Mouse (Mus musculus) olfactory bulb, adult 2 months (tissue): Measurements from ENCODE around the gene Kcnmb1.
A peak's percentile ranks its signal among the peaks of the same experiment; 100 is the strongest.

Source experiments
- CTCF ChIP-seq: fragments of 200-500 bp; IDR thresholded peaks from 2 replicates; pipeline ENCODE4 v1.5.1; 2012; ENCODE audit warnings: low read depth, mild to moderate bottlenecking, low read length, moderate library complexity; ENCODE audit not compliant: insufficient read depth
- POLR2A ChIP-seq: fragments of 200-500 bp; IDR thresholded peaks from 2 replicates; pipeline ENCODE4 v1.6.1; 2012; ENCODE audit warnings: mild to moderate bottlenecking, low read depth, low read length, moderate library complexity; ENCODE audit not compliant: insufficient read depth

DNA sequence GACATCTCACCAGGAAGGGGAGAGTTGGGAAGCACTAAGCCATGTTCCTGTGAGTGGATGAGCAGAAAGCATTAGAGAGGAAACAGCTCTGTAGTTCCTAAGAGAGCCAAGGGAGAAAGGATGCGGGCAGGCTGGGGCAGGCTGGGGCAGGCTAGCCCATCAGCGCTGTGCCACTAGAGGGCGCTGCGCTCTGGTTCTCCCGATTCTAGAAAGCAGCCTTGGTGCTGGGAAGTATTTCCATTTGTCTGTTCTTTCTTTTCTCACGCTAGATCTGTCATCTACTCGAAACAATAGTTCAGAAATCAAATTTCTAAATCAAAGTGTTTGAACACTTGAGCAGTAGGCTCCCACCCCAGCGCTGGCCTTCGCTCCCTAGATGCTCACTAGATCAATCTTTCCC lies 28.5 kb upstream of the Kcnmb1 start:
- TF ChIP-seq CTCF (peak; percentile 24; the same call in 1 of the 2 replicates), POLR2A (no peak)
